Mouse (Mus musculus) layer of hippocampus, adult 8-10 months (tissue): Measurements from ENCODE around the gene 2410131K14Rik. TPM values are rescaled to one million over a fixed set of nuclear protein-coding genes. Genes with fewer than 3 reads are reported as not detected.
A peak's percentile ranks its signal among the peaks of the same experiment; 100 is the strongest.

Experiments
- DNase-seq, 2 experiments: peaks; one replicate each; pipeline ENCODE4 v3.0.0; 2022; ENCODE audit warnings: low spot score in 2 of 2
- total RNA-seq, 4 experiments: library from RNA; stranded (reverse); gene quantifications; 2 replicates each; pipeline ENCODE4 v1.2.4; 2022

2410131K14Rik gene
- 10 to 100 TPM; 12.3 to 17.7 (median 15.0) TPM for total RNA-seq

GRCm38 (mm10) chr5:118244606-118245443 is at the start of gene 2410131K14Rik, which contains the start of gene Rnft2:
TSS of gene 2410131K14Rik (plus strand) at chr5:118245227.
TSS of gene Rnft2 (minus strand) at chr5:118245116.
- peak; percentile 99 to 100 for DNase-seq

DNA sequence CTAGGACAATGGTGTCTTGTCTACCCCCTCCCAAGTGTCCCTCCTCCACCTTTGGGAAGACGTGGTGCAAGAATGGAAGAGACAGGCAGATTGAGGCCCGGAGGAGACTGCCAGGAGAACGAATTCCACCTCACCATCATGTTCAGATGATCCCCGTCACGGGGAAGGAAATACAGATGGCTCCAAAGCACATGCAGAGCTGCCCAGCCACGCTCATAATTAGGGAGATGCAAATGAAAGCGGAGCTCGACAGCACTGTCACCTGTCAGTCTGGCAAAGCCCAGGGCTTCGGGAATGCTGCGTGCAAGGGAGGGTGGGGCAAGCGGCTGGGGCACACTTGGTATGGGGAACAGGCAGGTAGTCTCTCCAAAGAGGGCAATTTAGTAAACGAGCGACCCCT is 47.6 kb upstream of the 2410131K14Rik start:
- DNase-seq = peak in 1 of 2 experiments; percentile 35

DNA sequence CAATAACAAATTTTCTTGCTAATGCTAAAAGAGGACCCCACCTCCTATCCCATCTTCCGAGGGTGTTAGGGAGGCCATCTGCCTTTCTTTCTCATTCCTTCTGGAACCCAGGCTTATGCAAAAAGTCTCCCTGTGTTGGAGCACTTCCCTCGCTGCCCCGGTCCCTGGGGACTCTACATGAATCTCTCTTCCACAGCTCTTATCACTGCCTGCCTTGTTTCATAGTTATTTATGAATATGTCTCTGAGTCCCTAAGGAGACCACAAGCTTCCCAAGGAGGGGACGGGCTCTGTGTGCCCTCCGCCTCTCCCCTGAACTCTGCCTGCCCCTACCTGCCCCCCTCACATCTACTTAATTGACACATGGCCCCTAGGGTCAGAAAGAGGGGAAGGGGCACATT is 45.4 kb upstream of the 2410131K14Rik start:
- DNase-seq = no peak

DNA sequence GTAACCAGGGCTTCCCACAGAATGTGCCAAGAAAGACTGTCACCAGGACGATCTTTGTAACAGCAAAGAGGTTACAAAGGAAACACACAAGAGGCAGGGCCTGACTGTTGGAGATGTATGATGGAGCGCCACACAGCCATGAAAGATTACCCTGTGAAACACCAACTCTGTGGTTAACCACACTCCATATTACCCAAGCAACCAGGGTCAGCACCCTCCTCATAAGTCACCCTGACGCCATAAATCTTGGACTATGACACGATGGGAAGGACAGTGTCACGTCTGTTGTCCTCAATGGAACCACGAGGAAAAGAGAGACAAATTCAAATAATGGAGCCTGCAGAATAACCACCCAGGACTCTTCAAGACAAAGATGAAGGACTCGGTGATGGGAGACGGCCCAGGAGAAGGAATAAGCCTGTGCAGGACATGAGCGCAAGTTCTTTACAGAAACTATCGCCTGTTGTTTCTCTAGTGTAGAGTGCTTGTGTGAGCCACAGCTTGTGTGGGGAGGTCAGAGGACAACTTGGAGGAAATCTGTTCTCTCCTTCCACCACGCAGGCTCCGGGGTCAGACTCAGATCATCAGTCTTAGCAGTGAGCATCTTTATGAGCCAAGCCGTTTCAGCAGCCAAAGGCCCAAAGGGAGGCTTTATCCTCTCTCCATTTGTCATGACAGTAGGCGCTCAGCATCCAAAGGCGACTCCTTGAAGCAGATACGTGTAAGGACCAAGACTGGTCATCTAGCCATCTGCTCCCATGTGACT is 40.2 kb upstream of the 2410131K14Rik start:
- no peak for DNase-seq

DNA sequence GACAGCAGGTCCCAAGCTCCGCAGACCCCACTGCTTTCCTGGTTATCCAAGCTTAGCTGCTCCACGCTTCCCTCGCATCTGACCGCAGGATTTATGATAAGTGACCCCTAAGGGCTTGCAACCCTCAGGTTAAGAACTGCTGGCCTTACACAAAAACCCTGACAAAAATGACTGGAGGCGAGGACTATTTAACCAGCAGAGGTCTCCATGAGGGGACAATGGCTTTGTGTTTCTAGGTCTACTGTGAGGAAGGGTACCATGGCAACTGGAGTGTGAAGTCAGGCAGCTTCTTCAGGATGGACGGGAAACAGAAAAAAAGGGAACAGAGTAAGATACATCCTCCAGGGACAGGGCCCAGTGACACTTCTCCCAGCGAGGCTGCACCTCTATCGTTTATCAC is 39.2 kb upstream of the 2410131K14Rik start:
- no peak for DNase-seq

GRCm38 (mm10) chr5:118214012-118214411 is 31.0 kb upstream of the 2410131K14Rik start:
- DNase-seq = no peak

- DNase-seq = peak; percentile 79 to 81
Measured at GRCm38 (mm10) chr5:118214418-118215154, 30.4 kb upstream of the 2410131K14Rik start.

DNA sequence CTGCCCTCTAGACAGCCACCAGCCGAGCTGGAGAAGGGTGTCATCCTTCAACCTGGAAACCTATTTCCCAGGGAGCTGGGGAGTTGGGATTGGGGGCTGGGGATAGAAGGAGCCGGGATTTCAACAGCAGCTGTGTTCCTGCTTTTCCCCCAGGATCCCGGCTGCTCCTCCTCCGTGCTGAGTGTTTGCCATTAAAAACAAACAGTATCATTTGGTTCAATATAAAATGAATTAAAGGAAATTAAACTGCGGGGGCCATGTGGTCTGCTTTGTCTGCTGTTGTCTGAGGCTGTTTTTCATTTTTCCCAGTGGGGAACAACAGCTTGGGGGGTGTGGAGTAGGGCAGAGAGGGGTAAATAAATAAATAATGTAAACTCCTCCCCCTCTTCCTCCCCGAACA is 27.6 kb upstream of the 2410131K14Rik start:
- DNase-seq = peak; percentile 59 to 68

DNA sequence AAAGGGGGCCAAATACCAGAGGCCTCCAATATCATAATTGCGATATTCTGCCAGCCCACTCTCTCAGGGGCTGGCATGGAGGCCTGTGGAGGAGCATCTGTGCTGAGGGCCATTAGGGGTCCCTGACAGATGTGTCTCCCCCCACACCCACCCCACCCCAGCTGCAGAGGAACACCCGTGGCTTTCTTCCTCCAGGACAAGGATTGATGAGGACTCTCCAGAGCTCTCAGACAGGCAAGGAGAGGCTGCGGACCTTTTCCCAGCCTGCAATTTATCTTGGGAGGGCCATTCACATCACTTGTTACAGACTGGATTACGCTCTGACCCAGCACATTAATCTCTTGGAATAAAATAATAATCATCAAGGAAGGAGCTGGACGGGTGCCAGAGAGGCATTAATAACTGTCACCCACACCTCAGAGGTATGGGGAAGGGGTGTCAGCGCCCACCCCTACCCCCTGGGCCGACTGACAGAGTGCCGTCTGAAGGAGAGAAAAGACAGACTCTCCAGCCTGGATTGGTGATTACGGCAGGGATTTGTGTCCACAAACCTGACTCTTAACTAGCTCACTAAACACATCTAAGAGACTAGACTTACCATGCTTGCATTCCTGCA is 21.8 kb upstream of the 2410131K14Rik start:
- no peak for DNase-seq

GRCm38 (mm10) chr5:118230071-118230611 is 14.9 kb upstream of the 2410131K14Rik start:
- peak in 1 of 2 experiments; percentile 66 for DNase-seq

DNA sequence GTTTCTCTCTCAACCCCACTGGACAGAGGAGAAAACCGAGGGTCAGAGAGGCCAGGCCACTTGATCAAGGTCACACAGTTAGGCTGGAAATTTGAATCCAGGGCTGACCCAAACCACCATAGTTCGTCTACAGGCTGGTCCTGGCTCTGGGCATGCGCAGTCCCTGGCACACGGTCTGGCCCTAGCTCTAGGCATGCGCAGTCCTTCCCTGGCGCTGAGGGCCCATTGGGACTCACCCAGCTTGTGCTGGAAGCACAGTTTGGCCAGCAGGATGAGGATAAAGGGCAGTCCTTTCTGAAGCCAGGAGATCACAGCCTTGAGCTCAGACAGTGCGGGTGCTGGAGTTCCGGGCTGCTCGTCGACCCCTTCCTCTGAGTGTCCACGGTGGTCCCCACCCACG is 8.1 kb upstream of the 2410131K14Rik start:
- peak in 1 of 2 experiments; percentile 26 for DNase-seq

GRCm38 (mm10) chr5:118239671-118240070 is 5.4 kb upstream of the 2410131K14Rik start:
- no peak for DNase-seq

DNA sequence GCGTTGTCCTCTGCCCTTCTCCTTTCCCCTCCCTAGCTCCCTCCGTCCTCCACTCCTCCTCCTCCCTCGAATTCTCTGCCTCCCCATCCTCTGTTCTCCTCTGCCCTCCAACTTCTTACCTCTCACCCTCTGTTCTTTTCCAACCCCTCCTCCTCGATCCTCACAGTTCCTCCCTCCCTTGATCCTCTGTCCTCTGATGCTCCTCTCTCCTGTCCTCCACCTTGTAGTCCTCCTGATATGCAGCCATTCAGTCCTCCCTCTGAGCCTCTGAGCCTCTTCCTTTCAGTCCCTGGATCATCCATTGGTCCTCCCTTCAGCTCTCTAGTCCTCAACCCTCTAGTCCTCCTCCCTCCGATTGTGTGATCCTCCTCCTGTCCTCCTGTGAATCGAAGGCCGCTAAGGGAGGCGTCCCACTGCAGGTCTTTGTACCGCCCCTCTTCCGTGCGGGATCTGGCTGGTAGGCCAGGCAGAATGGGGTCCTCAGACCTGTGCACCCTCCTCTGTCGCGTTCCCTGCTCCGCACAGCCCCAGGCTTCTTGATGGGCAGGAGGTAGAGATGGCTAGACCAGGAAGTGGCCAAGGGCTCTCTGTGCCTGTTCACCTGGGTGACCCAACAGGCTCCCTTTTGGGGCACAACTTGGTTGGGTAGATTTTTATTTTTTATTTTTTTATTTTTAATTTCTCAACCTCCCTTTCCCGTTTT is 730 bp downstream of the 2410131K14Rik start:
- no peak for DNase-seq

- DNase-seq = no peak
Measured at GRCm38 (mm10) chr5:118247378-118247777, 2.4 kb downstream of the 2410131K14Rik start.

- no peak for DNase-seq
Measured at GRCm38 (mm10) chr5:118250987-118251386, 6.0 kb downstream of the 2410131K14Rik start.

DNA sequence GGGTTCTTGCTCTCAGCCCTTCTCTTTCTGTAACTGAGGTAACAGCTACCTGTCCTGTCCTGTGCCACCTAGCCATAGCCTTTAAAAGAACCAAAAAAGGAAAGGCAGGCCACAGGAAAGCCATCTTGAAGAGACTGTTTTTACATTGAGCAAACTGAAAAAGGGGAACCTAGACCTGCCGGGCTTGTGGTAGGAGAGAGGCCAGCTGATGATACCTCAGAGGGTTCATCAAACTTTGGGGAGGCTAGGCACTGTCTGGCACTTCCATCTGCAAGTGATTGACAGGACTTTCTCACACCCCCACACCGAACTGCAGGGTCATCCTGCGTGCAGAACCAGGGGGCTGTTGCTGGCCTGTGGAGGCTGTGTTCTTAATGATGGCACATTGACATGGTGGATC is 8.5 kb downstream of the 2410131K14Rik start:
- DNase-seq = no peak

GRCm38 (mm10) chr5:118256981-118257380 is 12.0 kb downstream of the 2410131K14Rik start:
- no peak for DNase-seq

- peak in 1 of 2 experiments; percentile 41 for DNase-seq
Measured at GRCm38 (mm10) chr5:118259152-118259551, 14.1 kb downstream of the 2410131K14Rik start.

DNA sequence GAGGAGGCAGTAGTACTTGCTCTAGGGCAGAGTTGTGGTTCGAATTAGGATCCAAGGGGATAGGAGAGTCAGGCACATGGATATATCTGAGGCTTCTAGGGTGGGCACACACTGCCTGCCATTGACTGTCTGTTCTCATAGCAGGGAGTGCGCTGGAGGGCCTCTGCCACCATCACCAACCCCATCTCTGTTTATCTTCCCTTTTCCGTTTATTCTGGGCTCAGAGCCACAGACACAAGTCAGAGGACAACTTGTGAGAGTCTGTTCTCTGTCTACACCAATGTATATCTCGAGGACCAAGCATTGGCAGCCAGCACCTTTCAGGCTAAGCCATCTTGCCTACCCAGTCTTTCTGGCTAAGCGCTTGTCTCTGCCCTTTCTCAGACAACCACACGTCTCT is 14.6 kb downstream of the 2410131K14Rik start:
- no peak for DNase-seq

DNA sequence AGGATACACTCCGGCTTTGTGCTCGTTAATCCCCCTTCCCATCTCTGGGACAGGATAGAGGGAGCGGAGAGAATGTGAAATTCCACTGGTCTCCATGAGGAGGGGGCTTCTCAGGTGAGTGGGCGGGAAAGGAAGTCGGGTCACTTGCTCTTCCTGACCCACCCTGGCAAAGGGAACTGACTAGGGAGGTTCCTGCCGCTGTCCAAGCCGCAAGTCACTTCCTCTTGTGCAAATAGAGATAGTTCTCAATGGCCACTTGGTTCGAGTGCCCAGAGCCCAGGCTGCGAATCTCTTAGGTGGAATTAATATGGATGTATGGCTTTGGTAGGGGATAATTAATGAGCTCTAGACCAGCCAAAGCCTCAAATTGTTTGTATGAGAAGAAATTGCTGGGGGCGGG is 15.0 kb downstream of the 2410131K14Rik start:
- DNase-seq = no peak
